Mouse (Mus musculus): ENCODE results near the gene Olfr33. TPM values are rescaled to one million over a fixed set of nuclear protein-coding genes. Genes with fewer than 3 reads are reported as not detected.

Gene Olfr33
- polyA plus RNA-seq, 1 experiment from 2014 or later: not detected

DNA sequence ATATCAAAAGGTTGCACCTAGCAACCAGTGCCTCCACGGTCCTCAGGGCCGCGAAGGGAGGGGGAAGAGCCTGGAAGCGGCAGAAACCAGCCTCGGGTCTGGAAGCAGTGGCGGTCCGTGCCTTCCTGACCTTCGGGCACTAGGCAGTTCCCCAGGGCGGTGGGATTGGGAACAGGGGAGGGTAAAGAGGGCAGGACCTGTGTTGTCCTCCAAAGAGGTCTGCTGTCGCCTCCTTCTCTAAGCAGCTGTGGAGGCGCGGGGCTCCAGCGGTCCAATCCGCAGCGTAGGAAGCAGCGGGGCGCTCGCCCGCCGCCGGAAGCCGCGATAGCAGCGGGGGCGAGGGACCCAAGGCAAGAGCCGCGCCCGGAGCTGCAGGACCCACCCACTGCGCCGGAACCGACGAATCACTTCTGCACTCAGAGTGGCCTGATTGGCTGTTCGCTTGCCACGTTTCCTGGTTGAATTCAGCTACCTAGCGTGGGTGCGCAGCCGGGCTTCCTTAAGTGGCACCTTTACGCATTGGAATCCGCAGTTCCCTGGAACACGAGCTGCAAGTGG is 31.8 kb downstream of the Olfr33 start, which contains the start of gene Trim68:
TSS of gene Trim68 (minus strand) at position 384 of the 558 bp plus-strand sequence.
- ATAC-seq (ENCODE audit: low FRiP score, low TSS enrichment): peak; percentile 99

DNA sequence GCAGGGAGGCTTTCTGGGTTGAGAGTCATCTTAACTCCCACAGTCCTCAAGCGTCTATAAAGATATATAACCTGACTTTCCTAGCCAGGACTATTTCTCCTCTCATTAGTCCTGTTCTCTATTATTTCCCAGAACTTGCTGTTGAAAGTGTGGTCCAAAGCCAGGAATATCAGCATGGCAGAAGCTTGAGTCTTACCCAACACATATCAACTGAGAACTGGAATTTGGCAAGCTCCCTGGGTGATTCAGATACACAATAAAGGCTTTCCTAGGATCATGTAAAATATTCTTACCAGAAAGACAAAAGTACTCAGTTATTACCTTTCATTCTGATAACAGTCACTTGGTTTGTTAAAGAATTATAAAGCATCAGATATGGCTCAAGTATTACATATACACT is 37.0 kb downstream of the Olfr33 start:
- Histone ChIP-seq H3K9ac (replicated peaks; ENCODE audit: low read length) (no peak overlapping the region), H3K4me3 (replicated peaks; ENCODE audit: low read depth, low read length) (no peak overlapping the region)
- no peak for ATAC-seq (ENCODE audit: low FRiP score, low TSS enrichment)

More for the DNA sequence above, 31.8 kb downstream of the Olfr33 start, which contains the start of gene Trim68:
- DNase-seq: peak; percentile 96
- H3K27ac ChIP-seq (replicated peaks; ENCODE audit: low read depth, low read length): peak within 1 kb of the TSS; percentile 57; the same call in 1 of the 2 replicates
- peak within 1 kb of the TSS; percentile 62 for H3K9ac ChIP-seq (replicated peaks; ENCODE audit: low read length)
- no peaks in the 10 kb centered on the region for H3K36me3 ChIP-seq (ENCODE audit: control insufficient read depth, insufficient read depth, low read length)
- no peaks in the 10 kb centered on the region for H3K9me3 ChIP-seq (ENCODE audit: control insufficient read depth, low read length)
- WGBS: under 1% methylated on average over 40 of the region's 40 CpGs
- peak within 1 kb of the TSS; percentile 61 for H3K4me3 ChIP-seq (replicated peaks; ENCODE audit: low read depth, low read length)
- H3K4me1 ChIP-seq (ENCODE audit: control insufficient read depth, insufficient read depth, low read length): 0 out of 2 replicates have a peak, but pooled peaks cover 3% of the 10 kb centered on the region
- H3K4me2 ChIP-seq (ENCODE audit: low read length): peak within 1 kb of the TSS; percentile 65
- no peaks in the 10 kb centered on the region for H3K27me3 ChIP-seq (ENCODE audit: control insufficient read depth, insufficient read depth, low read length)

DNA sequence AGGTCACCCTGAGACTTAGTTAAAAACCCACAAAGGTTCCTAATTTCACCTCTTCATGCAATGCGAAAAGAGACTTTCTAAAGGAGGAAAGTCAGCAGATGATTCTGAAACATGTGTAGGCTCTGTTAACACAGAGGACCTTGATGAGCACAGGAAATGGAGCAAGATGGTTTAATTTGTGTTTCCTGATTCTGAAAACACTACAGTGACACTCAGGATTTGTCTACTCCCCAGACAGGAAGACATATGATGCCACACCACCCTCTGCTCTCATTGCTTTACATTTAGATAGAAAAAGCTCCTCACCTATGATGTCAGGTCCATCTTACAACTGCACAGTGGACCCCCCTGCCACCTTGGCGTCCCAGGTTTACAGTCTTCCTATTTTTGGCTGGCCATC is 42.6 kb downstream of the Olfr33 start:
- WGBS: 84% methylated on average over 2 of the region's 2 CpGs
- no peak for DNase-seq
- no peak overlapping the region for H3K27ac ChIP-seq (replicated peaks; ENCODE audit: low read depth, low read length)
- H3K4me3 ChIP-seq (replicated peaks; ENCODE audit: low read depth, low read length): no peak overlapping the region
- no peaks in the 10 kb centered on the region for H3K9me3 ChIP-seq (ENCODE audit: control insufficient read depth, low read length)
- no peaks in the 10 kb centered on the region for H3K4me1 ChIP-seq (ENCODE audit: control insufficient read depth, insufficient read depth, low read length)
- no peaks in the 10 kb centered on the region for H3K36me3 ChIP-seq (ENCODE audit: control insufficient read depth, insufficient read depth, low read length)
- H3K27me3 ChIP-seq (ENCODE audit: control insufficient read depth, insufficient read depth, low read length): no peaks in the 10 kb centered on the region
- no peak overlapping the region for H3K4me2 ChIP-seq (ENCODE audit: low read length)
- no peak overlapping the region for H3K9ac ChIP-seq (replicated peaks; ENCODE audit: low read length)
- ATAC-seq (ENCODE audit: low FRiP score, low TSS enrichment): no peak

More for the DNA sequence above, 37.0 kb downstream of the Olfr33 start:
- H3K27ac ChIP-seq (replicated peaks; ENCODE audit: low read depth, low read length): no peak overlapping the region
- DNase-seq: no peak
- no peak overlapping the region for H3K4me2 ChIP-seq (ENCODE audit: low read length)
- WGBS: 93% methylated on average over 1 of the region's 1 CpGs
- H3K9me3 ChIP-seq (ENCODE audit: control insufficient read depth, low read length): no peaks in the 10 kb centered on the region
- H3K36me3 ChIP-seq (ENCODE audit: control insufficient read depth, insufficient read depth, low read length): no peaks in the 10 kb centered on the region
- no peaks in the 10 kb centered on the region for H3K27me3 ChIP-seq (ENCODE audit: control insufficient read depth, insufficient read depth, low read length)
- H3K4me1 ChIP-seq (ENCODE audit: control insufficient read depth, insufficient read depth, low read length): no peaks in the 10 kb centered on the region

DNA sequence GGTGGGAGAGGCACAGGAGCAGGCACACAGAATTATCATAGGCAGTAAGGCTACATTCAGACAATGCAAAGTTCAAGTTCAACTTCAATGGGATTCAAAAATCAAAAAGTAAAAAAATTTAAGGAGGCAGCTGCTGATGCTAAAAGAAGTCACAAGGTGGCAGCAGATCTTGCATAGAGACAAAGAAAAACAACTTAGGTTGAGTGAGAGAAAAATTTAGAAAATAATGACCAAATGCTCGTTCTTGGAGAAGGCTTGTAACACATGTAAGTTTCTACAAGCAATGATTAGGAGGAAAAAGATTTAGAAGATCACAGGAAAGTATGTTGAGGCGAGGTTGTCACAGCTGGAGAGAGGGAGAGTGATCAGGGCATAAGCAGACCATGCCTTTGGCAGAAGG is 53.5 kb downstream of the Olfr33 start:
- ATAC-seq (ENCODE audit: low FRiP score, low TSS enrichment) (no peak), DNase-seq (peak; percentile 66)
- H3K4me1 ChIP-seq (ENCODE audit: control insufficient read depth, insufficient read depth, low read length): no peaks in the 10 kb centered on the region

DNA sequence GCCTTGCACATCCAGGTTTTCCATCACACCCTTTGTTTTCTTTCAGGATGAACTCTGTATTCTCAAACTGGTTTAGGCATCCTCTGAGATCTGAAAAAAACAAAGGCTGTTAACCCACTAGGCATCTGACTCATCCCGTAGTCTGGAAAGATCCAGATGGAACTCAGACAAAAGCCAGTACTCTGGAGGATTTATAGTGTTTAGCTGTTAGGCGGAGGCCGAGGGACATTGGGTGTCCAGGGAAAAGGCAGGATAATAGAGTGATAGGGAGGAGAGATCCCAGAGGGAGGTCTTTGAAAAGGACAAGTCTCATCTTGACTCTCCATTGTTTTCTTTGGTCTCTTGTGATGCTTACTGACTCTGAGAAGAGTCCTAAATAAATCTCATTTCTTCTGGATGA is 54.3 kb downstream of the Olfr33 start, which contains the start of gene Olfr556:
TSS of gene Olfr556 (plus strand) at position 301 of the 400 bp plus-strand sequence.
- Histone ChIP-seq H3K27me3 (ENCODE audit: control insufficient read depth, insufficient read depth, low read length) (no peaks in the 10 kb centered on the region), H3K36me3 (ENCODE audit: control insufficient read depth, insufficient read depth, low read length) (no peaks in the 10 kb centered on the region), H3K4me2 (ENCODE audit: low read length) (no peak within 1 kb of the TSS), H3K4me1 (ENCODE audit: control insufficient read depth, insufficient read depth, low read length) (no peaks in the 10 kb centered on the region), H3K9me3 (ENCODE audit: control insufficient read depth, low read length) (no peaks in the 10 kb centered on the region), H3K9ac (replicated peaks; ENCODE audit: low read length) (no peak within 1 kb of the TSS), H3K4me3 (replicated peaks; ENCODE audit: low read depth, low read length) (no peak within 1 kb of the TSS), H3K27ac (replicated peaks; ENCODE audit: low read depth, low read length) (no peak within 1 kb of the TSS)
- ATAC-seq (ENCODE audit: low FRiP score, low TSS enrichment) (no peak), DNase-seq (no peak)
- WGBS: 32% methylated on average over 3 of the region's 3 CpGs

More for the DNA sequence above, 53.5 kb downstream of the Olfr33 start:
- Histone ChIP-seq H3K27ac (replicated peaks; ENCODE audit: low read depth, low read length) (no peak overlapping the region), H3K27me3 (ENCODE audit: control insufficient read depth, insufficient read depth, low read length) (no peaks in the 10 kb centered on the region), H3K4me2 (ENCODE audit: low read length) (no peak overlapping the region), H3K36me3 (ENCODE audit: control insufficient read depth, insufficient read depth, low read length) (no peaks in the 10 kb centered on the region), H3K4me3 (replicated peaks; ENCODE audit: low read depth, low read length) (no peak overlapping the region), H3K9me3 (ENCODE audit: control insufficient read depth, low read length) (no peaks in the 10 kb centered on the region), H3K9ac (replicated peaks; ENCODE audit: low read length) (no peak overlapping the region)
- 45% methylated on average over 2 of the region's 2 CpGs for WGBS

Other genes starting within 250 kb of the Olfr33 start
- gene Olfr543, start 237.4 kb downstream of the Olfr33 start, polyA plus RNA-seq (2014; fragmentation: Nextera tagmentation; extraction: Ambion mirVana): 0.61 and 0.74 TPM in 2 replicates
- 0.14 and 0.22 TPM in 2 replicates for gene Olfr544, start 230.8 kb downstream of the Olfr33 start, polyA plus RNA-seq (2014; fragmentation: Nextera tagmentation; extraction: Ambion mirVana)
- gene Olfr545, start 219.5 kb downstream of the Olfr33 start, polyA plus RNA-seq (2014; fragmentation: Nextera tagmentation; extraction: Ambion mirVana): 0.20 TPM in 1 of 2 replicates, not detected in the other
- gene Olfr547, start 184.3 kb downstream of the Olfr33 start, polyA plus RNA-seq (2014; fragmentation: Nextera tagmentation; extraction: Ambion mirVana): not detected in 2 replicates
- gene Olfr548-ps1, start 178.2 kb downstream of the Olfr33 start, polyA plus RNA-seq (2014; fragmentation: Nextera tagmentation; extraction: Ambion mirVana): not detected in 2 replicates
- gene Olfr549, start 169.2 kb downstream of the Olfr33 start, polyA plus RNA-seq (2014; fragmentation: Nextera tagmentation; extraction: Ambion mirVana): not detected in 2 replicates
- 0.61 TPM in 1 of 2 replicates, not detected in the other for gene Trim21, start 153.6 kb downstream of the Olfr33 start, polyA plus RNA-seq (2014; fragmentation: Nextera tagmentation; extraction: Ambion mirVana)
- not detected in 2 replicates for gene Olfr550, start 147.6 kb downstream of the Olfr33 start, polyA plus RNA-seq (2014; fragmentation: Nextera tagmentation; extraction: Ambion mirVana)
- not detected in 2 replicates for gene Olfr551, start 127.2 kb downstream of the Olfr33 start, polyA plus RNA-seq (2014; fragmentation: Nextera tagmentation; extraction: Ambion mirVana)
- gene Olfr552, start 121.3 kb downstream of the Olfr33 start, polyA plus RNA-seq (2014; fragmentation: Nextera tagmentation; extraction: Ambion mirVana): not detected in 2 replicates
- not detected in 2 replicates for gene Olfr553, start 100.9 kb downstream of the Olfr33 start, polyA plus RNA-seq (2014; fragmentation: Nextera tagmentation; extraction: Ambion mirVana)
- gene Olfr554, start 80.6 kb downstream of the Olfr33 start, polyA plus RNA-seq (2014; fragmentation: Nextera tagmentation; extraction: Ambion mirVana): not detected in 2 replicates
- not detected in 2 replicates for gene Olfr555, start 60.2 kb downstream of the Olfr33 start, polyA plus RNA-seq (2014; fragmentation: Nextera tagmentation; extraction: Ambion mirVana)
- not detected in 2 replicates for gene Olfr556, start 54.2 kb downstream of the Olfr33 start, polyA plus RNA-seq (2014; fragmentation: Nextera tagmentation; extraction: Ambion mirVana)
- gene Trim68, start 31.7 kb downstream of the Olfr33 start, polyA plus RNA-seq (2014; fragmentation: Nextera tagmentation; extraction: Ambion mirVana): 6.5 and 8.1 TPM in 2 replicates
- not detected in 2 replicates for gene Olfr557, start 23.2 kb downstream of the Olfr33 start, polyA plus RNA-seq (2014; fragmentation: Nextera tagmentation; extraction: Ambion mirVana)
- not detected in 2 replicates for gene Olfr558, start 16.9 kb downstream of the Olfr33 start, polyA plus RNA-seq (2014; fragmentation: Nextera tagmentation; extraction: Ambion mirVana)
- not detected in 2 replicates for gene Olfr559, start 8.4 kb upstream of the Olfr33 start, polyA plus RNA-seq (2014; fragmentation: Nextera tagmentation; extraction: Ambion mirVana)
- not detected in 2 replicates for gene Olfr560, start 40.3 kb upstream of the Olfr33 start, polyA plus RNA-seq (2014; fragmentation: Nextera tagmentation; extraction: Ambion mirVana)
- gene Olfr78, start 40.4 kb upstream of the Olfr33 start, polyA plus RNA-seq (2014; fragmentation: Nextera tagmentation; extraction: Ambion mirVana): not detected in 2 replicates
- not detected in 2 replicates for gene Olfr561, start 52.2 kb upstream of the Olfr33 start, polyA plus RNA-seq (2014; fragmentation: Nextera tagmentation; extraction: Ambion mirVana)
- gene Olfr564, start 84.4 kb upstream of the Olfr33 start, polyA plus RNA-seq (2014; fragmentation: Nextera tagmentation; extraction: Ambion mirVana): not detected in 2 replicates
- not detected in 2 replicates for gene Olfr566, start 139.7 kb upstream of the Olfr33 start, polyA plus RNA-seq (2014; fragmentation: Nextera tagmentation; extraction: Ambion mirVana)
- gene Olfr568, start 158.1 kb upstream of the Olfr33 start, polyA plus RNA-seq (2014; fragmentation: Nextera tagmentation; extraction: Ambion mirVana): not detected in 2 replicates
- not detected in 2 replicates for gene Olfr569, start 171.8 kb upstream of the Olfr33 start, polyA plus RNA-seq (2014; fragmentation: Nextera tagmentation; extraction: Ambion mirVana)
- gene Olfr570, start 175.5 kb upstream of the Olfr33 start, polyA plus RNA-seq (2014; fragmentation: Nextera tagmentation; extraction: Ambion mirVana): not detected in 2 replicates
- gene Olfr571, start 198.5 kb upstream of the Olfr33 start, polyA plus RNA-seq (2014; fragmentation: Nextera tagmentation; extraction: Ambion mirVana): not detected in 2 replicates
- gene Olfr572, start 205.3 kb upstream of the Olfr33 start, polyA plus RNA-seq (2014; fragmentation: Nextera tagmentation; extraction: Ambion mirVana): not detected in 2 replicates
- not detected in 2 replicates for gene Olfr573-ps1, start 223.5 kb upstream of the Olfr33 start, polyA plus RNA-seq (2014; fragmentation: Nextera tagmentation; extraction: Ambion mirVana)
- gene Olfr574, start 229.4 kb upstream of the Olfr33 start, polyA plus RNA-seq (2014; fragmentation: Nextera tagmentation; extraction: Ambion mirVana): not detected in 2 replicates
- not detected in 2 replicates for gene Olfr575, start 239.7 kb upstream of the Olfr33 start, polyA plus RNA-seq (2014; fragmentation: Nextera tagmentation; extraction: Ambion mirVana)
- not detected in 2 replicates for gene Olfr576, start 243.6 kb upstream of the Olfr33 start, polyA plus RNA-seq (2014; fragmentation: Nextera tagmentation; extraction: Ambion mirVana)

Measured in midbrain, embryonic 14.5 days (tissue).